Mouse (Mus musculus): ENCODE measurements around the gene Slc25a26.

The Slc25a26 gene

DNA sequence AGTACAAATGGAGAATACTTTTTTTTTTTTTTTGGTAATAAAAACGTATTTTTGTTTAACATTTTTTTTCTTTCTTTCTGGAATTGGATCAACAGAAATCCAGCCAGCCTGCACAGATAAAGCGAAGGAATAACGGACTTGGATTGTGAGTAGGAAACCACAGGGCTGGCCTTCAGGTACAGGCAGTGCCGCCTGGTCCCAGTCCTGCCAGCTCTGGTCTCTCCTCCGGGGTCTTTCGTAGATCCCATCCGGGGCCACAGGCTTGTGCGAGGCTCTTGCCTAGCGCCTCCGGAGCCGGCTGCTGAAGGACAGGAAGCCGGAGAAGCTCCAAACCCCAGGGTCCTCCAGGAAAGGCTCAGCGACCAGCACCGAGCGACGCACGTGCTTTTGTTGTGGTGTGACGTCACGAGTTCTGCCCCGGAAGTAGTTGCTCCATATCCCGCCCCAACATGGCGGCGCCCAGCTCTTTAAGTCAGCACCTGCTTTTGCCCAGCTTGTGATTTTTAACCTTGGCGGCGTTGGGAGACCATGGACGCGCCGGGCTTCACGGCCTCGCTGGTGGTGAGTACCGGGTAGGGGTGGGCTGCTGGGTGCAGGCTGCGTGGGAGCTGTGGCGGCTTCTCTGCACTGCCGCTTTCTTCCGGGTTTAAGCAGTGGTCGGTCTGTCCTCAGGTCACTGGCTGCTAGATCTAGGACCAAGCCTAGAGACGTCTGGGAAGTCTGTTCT lies at the start of gene Slc25a26:
Slc25a26 (plus strand) TSS at position 435 of the 727 bp plus-strand sequence.
- DNase-seq (ENCODE audit: low read depth, low spot score) = peak; percentile 94

DNA sequence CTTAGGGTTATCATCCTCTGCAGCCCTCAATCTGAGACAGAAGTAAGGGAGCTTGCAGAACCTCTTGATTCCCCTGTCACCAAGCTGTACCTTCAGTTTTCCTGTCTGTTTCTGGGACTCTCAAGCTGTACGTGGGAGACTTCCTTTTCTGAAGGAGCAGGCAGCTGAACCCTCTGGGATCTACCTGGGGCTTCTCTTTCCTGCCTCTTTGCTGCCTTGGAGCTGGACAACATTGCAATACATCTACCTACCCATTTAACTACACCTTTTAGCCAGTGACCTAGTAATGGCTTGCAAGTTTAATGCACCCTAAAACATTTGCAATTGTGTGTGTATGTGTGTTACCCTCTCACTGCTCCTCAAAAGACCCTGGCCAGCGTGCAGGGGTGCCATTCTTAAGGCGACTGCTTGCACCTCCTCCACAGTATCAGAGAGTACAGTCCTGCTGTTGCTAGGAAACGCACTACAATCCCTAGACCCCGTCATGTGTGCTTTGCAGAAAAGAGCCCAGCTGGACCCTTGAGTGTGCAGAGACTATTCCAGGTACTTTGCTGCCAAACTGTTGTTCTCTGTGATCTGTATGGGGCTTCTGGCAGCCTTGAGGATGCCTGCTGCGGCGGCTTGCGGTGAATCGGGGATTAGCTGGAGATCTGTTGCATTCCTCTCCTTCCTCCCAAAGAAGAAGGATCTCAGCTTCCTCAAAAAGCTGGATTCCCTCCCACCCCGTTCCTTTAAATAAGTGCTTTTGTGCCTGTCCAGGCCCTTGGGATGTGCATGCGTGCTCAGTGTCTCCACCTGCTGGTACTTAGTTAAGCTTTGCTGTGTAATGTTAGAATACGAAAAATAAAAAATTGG lies 35.9 kb upstream of the Slc25a26 start:
- peak; percentile 8 for DNase-seq (ENCODE audit: low read depth, low spot score)

DNA sequence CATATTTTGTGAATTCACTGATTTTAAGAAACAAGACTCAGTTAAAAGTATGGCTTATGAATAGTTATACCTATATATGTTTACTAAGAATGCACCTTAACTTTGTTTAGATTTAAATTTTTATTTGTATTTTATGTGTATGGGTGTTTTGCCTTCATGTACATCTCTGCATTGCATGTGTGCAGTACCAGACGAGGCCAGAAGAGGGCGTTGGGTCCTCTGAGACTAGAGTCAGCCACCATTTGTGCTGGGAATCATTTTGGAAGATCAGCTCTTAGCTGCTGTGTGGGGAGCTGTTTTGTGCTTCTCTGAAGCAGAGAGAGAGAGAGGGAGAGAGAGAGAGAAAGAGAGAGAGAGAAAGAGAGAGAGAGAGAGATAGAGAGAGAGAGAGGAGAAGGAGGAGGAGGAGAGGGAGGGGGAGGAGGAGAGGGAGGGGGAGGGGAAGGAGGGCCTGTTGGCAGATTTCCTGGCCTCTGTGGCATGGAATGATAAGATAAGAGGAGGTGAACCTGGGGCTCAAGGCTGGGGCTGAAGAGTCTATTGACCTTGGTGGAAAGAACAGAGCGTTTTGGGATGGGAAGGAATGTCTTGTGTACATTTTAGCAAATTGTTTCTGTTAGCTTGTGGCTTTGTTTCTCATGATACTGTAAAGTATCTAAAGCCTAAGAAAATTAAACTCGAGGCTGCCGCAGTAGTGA lies 33.5 kb upstream of the Slc25a26 start:
- peak; percentile 27 for DNase-seq (ENCODE audit: low read depth, low spot score)

DNA sequence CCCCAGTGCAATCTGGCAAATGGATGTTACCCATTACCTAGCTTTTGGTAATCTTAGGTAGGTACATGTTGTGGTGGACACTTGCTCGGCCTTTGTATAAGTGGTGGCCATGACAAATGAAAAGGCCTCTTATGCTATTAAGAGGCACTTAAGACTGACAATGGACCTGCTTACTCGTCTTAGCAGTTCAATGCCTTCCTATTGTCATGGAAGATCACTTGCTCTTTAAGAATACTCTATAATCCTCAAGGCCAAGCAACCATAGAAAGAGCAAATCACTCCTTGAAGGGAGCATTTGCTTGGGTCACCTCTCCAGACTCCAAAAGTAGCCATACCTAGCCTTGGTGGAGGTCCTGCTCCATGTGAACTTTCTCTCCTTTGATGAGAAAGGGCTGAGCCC lies 7.4 kb upstream of the Slc25a26 start:
- no peak for DNase-seq (ENCODE audit: low read depth, low spot score)

DNA sequence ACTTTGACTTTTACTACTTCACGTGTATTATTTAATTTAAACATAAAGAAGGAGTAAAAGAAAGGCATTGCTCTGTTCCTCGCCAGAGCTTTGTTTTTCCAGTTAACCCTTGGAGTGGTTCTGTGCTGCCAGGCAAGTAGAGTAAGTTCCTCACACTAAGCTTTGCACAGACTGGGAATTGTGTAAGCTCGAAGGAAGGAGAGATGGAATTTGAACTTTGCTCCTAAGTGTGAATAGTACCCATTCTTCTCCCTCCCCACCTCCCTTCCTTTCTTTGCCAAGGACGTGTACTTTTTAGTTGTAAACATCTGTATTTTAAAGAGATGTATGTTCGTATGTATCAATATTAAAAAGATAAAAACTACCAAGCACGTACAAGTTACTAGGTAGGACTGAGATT lies 3.8 kb downstream of the Slc25a26 start:
- no peak for DNase-seq (ENCODE audit: low read depth, low spot score)

DNA sequence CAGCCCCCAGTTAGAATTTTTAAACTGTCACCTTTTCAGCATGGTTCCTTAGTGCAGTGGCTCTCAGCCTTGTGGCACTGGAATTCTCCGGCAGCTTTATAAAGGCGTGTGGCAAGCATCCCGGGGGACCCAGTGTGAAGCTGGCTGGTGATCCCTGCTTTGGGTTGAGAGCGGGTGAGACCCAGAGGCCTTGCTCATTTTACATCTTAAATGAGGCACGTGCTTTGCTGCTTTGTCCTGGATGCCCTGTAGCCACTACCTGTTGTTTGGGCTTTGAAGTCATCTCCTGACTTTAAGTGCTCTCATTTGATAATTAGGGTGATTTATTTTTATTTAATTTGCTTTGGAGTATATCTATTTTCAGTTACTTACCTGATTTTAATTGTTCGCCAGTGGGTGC lies 7.8 kb downstream of the Slc25a26 start:
- DNase-seq (ENCODE audit: low read depth, low spot score) = no peak

DNA sequence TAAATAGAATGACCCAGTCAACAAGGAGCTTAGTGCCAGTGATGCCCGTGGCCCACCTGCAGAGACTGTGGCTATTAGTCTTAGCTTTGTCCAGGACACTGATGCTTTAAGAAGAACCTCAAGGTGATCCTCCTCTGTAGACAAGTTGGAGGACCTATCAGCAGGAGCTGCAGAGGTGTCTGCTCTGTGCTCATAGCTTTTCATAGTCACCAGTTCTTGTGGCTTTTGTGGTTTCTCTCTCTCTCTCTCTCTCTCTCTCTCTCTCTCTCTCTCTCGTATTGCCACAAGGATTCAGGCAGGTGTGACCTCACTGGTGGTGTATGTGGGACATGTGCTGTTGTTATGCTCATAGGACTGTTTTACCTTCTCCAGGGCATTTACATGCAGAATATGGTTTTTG lies 8.7 kb downstream of the Slc25a26 start:
- DNase-seq (ENCODE audit: low read depth, low spot score) = no peak

DNA sequence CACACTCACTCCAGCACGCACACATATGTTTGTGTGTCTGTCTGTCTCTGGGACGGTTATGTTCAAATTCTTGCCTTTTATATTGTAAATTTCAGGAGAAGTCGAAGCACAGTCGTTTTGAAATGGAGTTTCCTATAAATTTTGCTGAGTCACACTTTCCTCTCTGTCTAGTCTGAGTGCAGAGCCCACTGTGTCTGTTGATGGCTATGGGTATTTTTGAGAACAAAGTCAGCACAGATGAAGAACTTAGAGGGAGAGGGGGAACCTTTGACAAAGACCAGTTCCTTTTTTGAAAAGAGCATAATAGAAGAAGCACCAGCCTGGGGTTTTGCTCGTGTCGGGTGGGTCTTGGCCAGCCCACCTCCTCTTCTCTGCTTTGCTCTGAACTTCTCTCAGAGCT lies 9.1 kb downstream of the Slc25a26 start:
- DNase-seq (ENCODE audit: low read depth, low spot score) = peak; percentile 80

DNA sequence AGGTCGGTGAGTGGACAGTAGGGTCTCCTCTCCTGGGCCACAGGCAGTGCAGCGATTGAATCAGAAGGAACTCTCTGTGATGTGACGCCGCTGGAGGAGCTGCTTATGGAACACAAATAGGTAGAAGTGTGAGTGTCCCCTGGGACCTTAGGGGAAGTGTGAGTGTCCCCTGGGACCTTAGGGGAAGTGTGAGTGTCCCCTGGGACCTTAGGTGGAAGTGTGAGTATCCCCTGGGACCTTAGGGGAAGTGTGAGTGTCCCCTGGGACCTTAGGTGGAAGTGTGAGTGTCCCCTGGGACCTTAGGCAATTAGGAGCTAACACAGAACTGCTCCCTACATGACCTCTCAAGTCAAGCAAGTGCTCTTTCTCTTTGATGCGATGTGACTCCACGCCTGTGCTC lies 18.0 kb downstream of the Slc25a26 start:
- DNase-seq (ENCODE audit: low read depth, low spot score) = peak; percentile 73

DNA sequence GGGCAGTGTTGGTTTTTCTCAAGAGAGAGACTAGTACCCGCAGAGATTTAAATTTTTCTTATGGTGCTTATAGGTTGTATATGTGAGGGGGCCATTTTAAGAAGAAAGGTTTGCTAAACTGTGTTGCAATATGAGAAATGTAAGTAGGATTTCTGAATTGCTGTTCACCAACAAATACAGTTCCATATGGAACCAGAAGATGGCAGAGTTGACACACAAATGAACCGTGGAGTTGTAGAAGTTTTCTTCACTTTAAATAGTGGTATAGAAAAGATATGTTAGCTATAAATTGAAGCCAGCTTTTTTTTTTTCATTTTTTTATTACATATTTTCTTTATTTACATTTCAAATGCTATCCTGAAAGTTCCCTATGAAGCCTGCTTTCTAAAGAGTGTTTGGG lies 24.2 kb downstream of the Slc25a26 start:
- peak; percentile 62 for DNase-seq (ENCODE audit: low read depth, low spot score)

DNA sequence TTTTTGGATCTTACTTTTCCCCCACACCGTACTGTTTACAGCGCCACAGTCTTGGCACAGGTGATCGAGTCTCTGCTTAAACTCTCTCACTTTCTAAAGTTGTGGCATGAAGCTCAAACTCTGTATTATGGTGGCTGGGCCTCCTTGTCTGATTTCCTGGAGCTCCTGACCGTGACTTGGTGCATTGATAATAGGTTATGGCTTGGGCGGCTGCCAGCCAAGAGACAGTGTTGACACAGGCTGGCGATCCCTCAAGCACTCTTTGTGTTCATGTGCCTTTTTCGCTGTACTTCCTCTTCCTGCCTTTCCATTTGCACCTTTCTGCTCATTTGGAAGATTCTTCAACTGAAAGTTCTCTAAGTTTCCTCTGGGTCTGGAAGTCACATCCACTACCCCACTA lies 30.6 kb downstream of the Slc25a26 start:
- no peak for DNase-seq (ENCODE audit: low read depth, low spot score)

DNA sequence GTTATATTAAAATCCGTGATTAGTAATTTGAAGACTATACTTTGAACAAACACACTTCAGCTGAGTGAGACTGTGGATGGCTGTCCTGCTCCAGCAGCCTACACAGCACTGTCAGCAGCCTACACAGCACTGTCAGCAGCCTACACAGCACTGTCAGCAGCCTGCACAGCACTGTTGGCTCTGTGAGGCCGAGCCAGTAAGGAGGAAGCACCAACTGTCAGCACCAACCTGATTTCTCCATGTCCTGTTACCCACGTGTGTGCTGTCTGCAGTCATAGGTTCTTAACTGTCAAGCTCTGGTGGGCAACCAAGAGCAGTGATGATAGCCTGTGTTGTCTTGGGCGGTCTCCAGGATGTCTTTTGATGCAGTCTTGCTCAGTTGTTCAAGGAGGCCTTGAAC lies 32.0 kb downstream of the Slc25a26 start:
- DNase-seq (ENCODE audit: low read depth, low spot score) = no peak

DNA sequence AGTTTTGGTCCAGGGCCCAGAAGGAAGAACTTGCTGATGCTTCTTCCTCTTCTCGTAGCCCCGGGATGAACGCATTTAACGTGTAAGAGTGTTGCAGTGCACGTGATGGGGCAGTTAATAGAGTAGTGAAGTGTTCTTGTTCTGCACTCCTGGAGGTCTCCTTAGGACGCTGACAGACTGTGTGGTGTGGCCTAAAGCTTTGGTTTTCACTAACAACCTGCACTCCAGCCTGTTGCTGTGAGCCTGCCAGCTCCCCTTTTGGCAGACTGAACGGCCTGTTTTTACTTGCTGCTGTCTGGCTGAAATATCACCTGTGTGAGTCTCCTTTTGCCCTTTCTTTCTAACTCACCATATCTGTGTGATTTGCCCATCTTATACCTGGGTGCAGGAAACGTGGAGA lies 36.3 kb downstream of the Slc25a26 start:
- DNase-seq (ENCODE audit: low read depth, low spot score) = no peak

DNA sequence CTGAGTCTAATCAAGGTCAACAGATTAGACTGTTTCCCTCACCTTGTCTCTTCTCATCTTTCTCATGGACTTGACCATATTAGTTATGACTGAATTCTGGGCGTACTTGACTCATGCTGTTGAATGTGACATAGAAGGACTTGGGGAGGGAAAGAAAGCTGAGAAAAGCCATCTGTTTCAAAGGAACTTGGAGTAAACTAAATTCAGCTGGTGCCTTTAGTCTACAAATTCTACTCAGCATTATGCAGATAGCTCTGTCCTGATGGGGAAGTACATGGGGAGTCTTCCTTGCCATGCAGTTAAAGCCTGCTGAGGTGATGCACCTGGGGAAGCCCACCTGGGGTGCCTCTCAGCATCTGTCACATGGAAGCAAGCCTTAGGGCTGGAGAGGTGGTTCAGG lies 37.5 kb downstream of the Slc25a26 start:
- no peak for DNase-seq (ENCODE audit: low read depth, low spot score)

DNA sequence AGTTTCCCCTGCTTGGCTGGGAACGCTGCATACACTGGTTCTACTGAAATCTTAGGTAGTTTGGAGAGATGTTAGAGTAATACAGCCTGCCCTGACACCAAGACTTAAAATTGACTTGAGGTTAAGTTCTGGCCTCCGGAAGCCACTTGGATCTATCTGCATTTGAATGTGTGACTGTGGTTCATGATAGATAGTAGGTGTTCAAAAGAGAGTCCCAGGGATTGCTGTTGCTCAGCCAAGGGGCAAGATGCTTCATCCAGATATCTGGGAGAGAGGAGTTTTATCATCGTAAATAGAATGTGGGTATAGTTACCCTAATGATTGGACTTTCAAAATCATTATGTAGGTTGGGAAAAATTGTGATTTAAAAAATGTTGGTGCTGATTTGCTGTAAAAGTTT lies 40.0 kb downstream of the Slc25a26 start:
- DNase-seq (ENCODE audit: low read depth, low spot score) = no peak

DNA sequence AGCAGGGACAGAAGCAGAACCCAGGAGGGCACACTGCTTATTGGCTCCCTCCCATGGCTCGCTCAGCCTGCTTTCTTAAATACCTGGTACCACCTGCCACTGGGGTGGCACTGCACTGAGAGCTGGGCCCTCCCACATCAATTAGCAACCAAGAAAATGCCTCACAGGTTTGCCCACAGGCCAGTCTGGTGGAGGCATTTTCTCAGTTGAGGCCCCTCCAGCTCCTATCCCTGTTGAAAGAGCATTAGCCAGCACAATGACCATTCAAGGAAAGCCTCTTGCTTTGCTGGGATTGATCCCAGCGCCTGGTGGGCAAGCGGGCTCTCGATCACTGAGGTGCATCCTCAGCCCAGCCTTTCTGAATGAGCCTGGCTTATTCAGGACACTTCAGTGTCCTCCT lies 40.5 kb downstream of the Slc25a26 start:
- no peak for DNase-seq (ENCODE audit: low read depth, low spot score)

DNA sequence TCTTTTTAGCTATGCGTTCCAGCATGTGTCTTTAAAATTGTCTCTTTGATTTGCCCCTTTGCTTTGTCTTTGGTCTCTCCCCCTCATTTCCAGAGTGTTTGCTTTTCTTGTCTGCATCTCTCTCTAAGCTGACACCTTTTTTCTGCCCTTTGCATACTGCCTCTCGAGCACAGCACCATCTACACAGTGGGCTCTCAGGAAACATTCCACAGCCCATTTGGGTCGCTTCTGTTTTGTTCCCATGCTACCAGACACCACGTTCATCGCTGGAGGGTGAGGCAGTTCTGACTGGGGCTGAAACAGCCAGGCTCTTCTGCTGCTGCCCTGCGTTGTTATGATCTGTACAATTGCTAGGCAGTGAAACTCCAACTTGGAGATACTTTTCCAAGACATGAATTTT lies 41.0 kb downstream of the Slc25a26 start:
- no peak for DNase-seq (ENCODE audit: low read depth, low spot score)

DNA sequence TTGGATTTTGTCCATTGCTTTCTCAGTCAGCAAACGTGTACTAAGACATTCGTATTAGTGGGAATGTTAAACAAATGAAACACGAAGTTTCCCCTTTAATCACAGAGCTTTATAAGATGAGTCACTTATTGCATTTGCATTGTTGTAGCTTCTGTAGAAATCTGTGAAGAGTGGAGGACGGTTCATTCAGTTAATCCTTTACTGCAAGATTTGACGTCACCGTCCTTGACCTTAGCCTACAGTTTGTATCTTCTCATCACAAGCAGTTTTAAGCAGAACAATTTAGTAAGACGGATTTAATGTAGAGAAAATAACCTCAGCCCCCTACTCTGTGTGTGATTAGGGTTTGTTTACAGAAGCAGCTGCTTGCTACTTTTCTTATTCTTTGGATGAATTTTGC lies 41.7 kb downstream of the Slc25a26 start:
- no peak for DNase-seq (ENCODE audit: low read depth, low spot score)

DNA sequence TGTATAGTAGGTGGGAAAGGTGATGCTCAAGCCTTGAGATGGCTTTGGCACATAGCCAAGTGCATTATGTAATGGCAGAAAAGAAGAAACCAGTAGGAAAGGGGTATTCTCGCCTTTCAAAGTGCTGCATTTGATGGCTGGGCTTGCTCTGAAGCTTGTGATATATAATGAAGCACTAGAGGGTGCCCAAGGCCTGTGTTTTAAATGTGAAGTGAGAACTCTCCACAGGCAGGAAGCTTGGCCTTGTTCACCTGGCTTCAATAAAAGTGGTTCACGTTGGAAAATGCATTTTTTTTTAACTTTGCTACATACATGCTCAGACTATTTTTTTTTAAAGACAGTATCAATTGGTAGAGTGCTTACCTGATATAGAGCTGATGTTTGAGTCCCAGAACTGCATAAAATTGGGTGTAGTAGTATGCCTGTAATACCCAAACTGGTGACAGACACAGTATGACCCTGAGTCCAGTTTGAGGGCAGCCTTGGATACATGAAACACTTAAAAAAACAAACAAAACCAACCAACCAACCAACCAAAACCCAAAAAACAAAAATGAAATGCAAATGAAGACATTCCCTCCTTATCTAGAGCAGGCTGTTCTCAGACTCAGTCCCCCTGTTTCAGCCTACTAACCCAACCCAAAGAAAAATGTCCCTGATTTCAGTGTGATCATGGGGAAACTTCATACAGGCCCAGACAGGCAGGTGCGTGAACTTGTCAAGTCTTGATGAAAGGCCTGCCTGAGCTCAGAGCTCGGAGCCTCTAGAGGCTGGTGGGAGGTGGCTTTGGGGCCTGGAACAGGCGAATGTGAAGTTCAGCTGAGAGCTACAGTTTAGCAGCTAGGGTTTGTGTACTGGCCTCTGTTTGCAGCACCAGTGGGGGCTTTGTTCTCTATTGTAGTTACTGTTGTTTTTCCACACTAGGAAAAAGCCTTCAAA lies 44.0 kb downstream of the Slc25a26 start:
- peak; percentile 54 for DNase-seq (ENCODE audit: low read depth, low spot score)

DNA sequence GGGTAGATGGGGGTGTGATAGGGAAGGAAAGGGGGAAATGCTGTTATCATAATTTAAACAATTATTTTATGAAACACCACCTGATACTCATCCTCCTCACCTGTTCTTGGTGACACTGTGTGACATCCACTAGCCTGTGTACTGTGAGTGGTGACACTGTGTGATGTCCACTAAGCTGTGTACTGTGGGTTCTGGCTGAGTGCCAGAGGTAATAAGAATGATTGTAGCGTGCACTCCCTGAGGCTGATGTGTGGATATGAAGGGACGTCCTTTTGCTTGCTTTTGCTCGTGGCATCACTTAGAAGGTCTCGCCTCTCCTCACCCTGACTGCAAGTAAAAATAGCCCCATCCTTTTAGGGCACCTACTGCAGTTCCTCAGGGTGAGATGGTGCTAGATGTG lies 47.1 kb downstream of the Slc25a26 start:
- no peak for DNase-seq (ENCODE audit: low read depth, low spot score)

DNA sequence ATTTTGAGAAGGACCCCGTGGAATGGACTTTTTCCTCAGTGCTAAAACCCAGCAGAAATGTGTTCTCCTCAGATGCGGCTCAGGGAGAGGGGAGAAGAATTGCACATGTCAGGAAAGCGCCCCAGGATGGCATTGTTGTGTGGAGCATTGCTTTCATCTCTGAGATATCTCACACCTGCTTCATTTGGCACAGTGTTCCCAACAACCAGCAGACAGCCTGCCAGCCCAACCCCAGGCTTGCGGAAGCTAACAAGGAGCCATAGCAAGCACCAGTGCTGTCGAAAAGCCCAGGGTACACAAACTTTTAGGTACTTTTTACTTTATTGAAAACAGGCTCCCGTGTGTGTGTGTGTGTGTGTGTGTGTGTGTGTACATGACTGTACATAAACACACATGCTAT lies 50.2 kb downstream of the Slc25a26 start:
- DNase-seq (ENCODE audit: low read depth, low spot score) = no peak

Measured in A20 (cell line).